Mouse (Mus musculus) heart, adult 2 months (tissue): ENCODE data around the gene Trpc2. TPM values are rescaled to one million over a fixed set of nuclear protein-coding genes. Genes with fewer than 3 reads are reported as not detected.
"Not testable (repeated sequence)": the region's sequence is repeated elsewhere in the genome, so short reads cannot be mapped to it uniquely, and the experiment has no call there.

Experiments
- DNase-seq, 2 experiments: peaks; one replicate each; pipeline ENCODE4 v3.0.0; 2021
- H3K27ac ChIP-seq: fragments of 200-600 bp; 2 replicates; pipeline ENCODE4 v1.8.1; 2022
- H3K27me3 ChIP-seq: fragments of 200-500 bp; 2 replicates; pipeline ENCODE4 v1.6.1; 2012; ENCODE audit warnings: mild to moderate bottlenecking, low read length, inconsistent platforms, mixed read lengths; ENCODE audit not compliant: control insufficient read depth, insufficient read depth
- H3K36me3 ChIP-seq: fragments of 200-500 bp; 2 replicates; pipeline ENCODE4 v1.6.1; 2012; ENCODE audit warnings: low read length, inconsistent platforms; ENCODE audit not compliant: control insufficient read depth, insufficient read depth
- H3K4me1 ChIP-seq: fragments of 200-500 bp; 2 replicates; pipeline ENCODE4 v1.6.1; 2011; ENCODE audit warnings: low read length; ENCODE audit not compliant: control insufficient read depth, insufficient read depth
- H3K4me3 ChIP-seq: fragments of 200-600 bp; 2 replicates; pipeline ENCODE4 v1.8.1; 2022
- H3K79me2 ChIP-seq: fragments of 200-500 bp; replicated peaks from 2 replicates; pipeline ENCODE4 v1.6.1; 2012; ENCODE audit warnings: mild to moderate bottlenecking, inconsistent platforms, low read length, moderate library complexity, mixed read lengths; ENCODE audit not compliant: control insufficient read depth, insufficient read depth
- H3K9ac ChIP-seq: fragments of 200-500 bp; 2 replicates; pipeline ENCODE4 v1.6.1; 2012; ENCODE audit warnings: low read depth, mild to moderate bottlenecking, control low read depth, inconsistent platforms, low read length, mixed read lengths
- CTCF ChIP-seq: fragments of 200-600 bp; IDR thresholded peaks from 2 replicates; pipeline ENCODE4 v1.8.1; 2022; ENCODE audit warnings: antibody characterized with exemption, mild to moderate bottlenecking, moderate library complexity
- EP300 ChIP-seq: fragments of 200-500 bp; IDR thresholded peaks from 2 replicates; pipeline ENCODE4 v1.6.1; 2011; ENCODE audit warnings: low read depth, low read length, control low read depth; ENCODE audit not compliant: insufficient read depth
- POLR2A ChIP-seq: fragments of 200-500 bp; IDR thresholded peaks from 2 replicates; pipeline ENCODE4 v1.6.1; 2011; ENCODE audit warnings: mild to moderate bottlenecking, low read depth, low read length, control low read depth; ENCODE audit not compliant: insufficient read depth
- WGBS: fragments of 180-500 bp; shearing (Covaris S2); methylation state at CpG from one replicate; pipeline ENCODE4 v1.1.7; 2018; 5-methylcytosine and 5-hydroxymethylcytosine counted together
- intact Hi-C: fragments of 180-260 bp; cut with DNase I; formaldehyde crosslinking; loops from one replicate; pipeline ENCODE4 v1.15.1; 2025
- long read RNA-seq: library from polyadenylated mRNA; stranded (forward); transcript quantifications from one replicate; pipeline ENCODE4 v2.0.0, GENCODE M21; 2021
- polyA plus RNA-seq: library from polyadenylated mRNA; depleted of rRNA; stranded (reverse); fragments of >200 nt; gene quantifications from 2 replicates; pipeline ENCODE4 v1.2.3, GENCODE M21; 2012; rRNA removed
- total RNA-seq, 2 experiments: library from RNA; stranded (reverse); gene quantifications; 2 replicates each; pipeline ENCODE4 v1.2.3; 2021

Gene Trpc2
- total RNA-seq (under 1 TPM in 1 of 2 experiments, not detected in 1; 0.23 TPM), polyA plus RNA-seq (0.70 and 1.2 TPM in 2 replicates)
- long read RNA-seq = 0 reads

GRCm38 (mm10) chr7:102082816-102083215 is at the start of gene Trpc2:
TSS of gene Trpc2 (plus strand) at chr7:102083116.
- H3K9ac ChIP-seq = no peak within 1 kb of the TSS
- H3K36me3 ChIP-seq = no peaks in the 10 kb centered on the region
- no peak for TF ChIP-seq POLR2A
- TF ChIP-seq CTCF = no peak
- no peak for TF ChIP-seq EP300
- 70% methylated on average over 5 of the region's 5 CpGs for WGBS
- H3K27me3 ChIP-seq = no peaks in the 10 kb centered on the region
- no peak within 1 kb of the TSS for H3K27ac ChIP-seq
- H3K79me2 ChIP-seq = no peaks in the 10 kb centered on the region
- no peak within 1 kb of the TSS for H3K4me3 ChIP-seq
- no peaks in the 10 kb centered on the region for H3K4me1 ChIP-seq
- intact Hi-C loops = no loop called here
- DNase-seq = no peak

GRCm38 (mm10) chr7:102034904-102035303 is 48.0 kb upstream of the Trpc2 start:
- WGBS = 92% methylated on average over 1 of the region's 1 CpGs
- H3K79me2 ChIP-seq = no peaks in the 10 kb centered on the region
- DNase-seq = no peak
- no peak overlapping the region for H3K9ac ChIP-seq
- no peaks in the 10 kb centered on the region for H3K4me1 ChIP-seq
- no peaks in the 10 kb centered on the region for H3K27me3 ChIP-seq
- H3K27ac ChIP-seq = no peak overlapping the region
- intact Hi-C loops = loop anchor here (1.0 to 5.0 kb wide), 2 partner anchors 38 to 117 kb away; no protein-coding TSS in a partner anchor
- H3K36me3 ChIP-seq = no peaks in the 10 kb centered on the region
- peak; percentile 62 for TF ChIP-seq CTCF
- TF ChIP-seq POLR2A = no peak
- H3K4me3 ChIP-seq = no peak overlapping the region

- Histone ChIP-seq H3K9ac (no peak overlapping the region), H3K4me1 (no peaks in the 10 kb centered on the region), H3K36me3 (no peaks in the 10 kb centered on the region), H3K4me3 (no peak overlapping the region), H3K27ac (no peak overlapping the region), H3K79me2 (no peaks in the 10 kb centered on the region), H3K27me3 (no peaks in the 10 kb centered on the region)
- no peak for DNase-seq
- intact Hi-C loops = loop anchor here (1.0 to 5.0 kb wide), 2 partner anchors 38 to 117 kb away; no protein-coding TSS in a partner anchor
- WGBS = 76% methylated on average over 2 of the region's 2 CpGs
- TF ChIP-seq EP300 (no peak), POLR2A (no peak), CTCF (no peak)
These were observed 47.4 kb upstream of the Trpc2 start for GRCm38 (mm10) chr7:102035534-102035933.

GRCm38 (mm10) chr7:102037318-102037717 is 45.6 kb upstream of the Trpc2 start:
- no peaks in the 10 kb centered on the region for H3K79me2 ChIP-seq
- no peak for DNase-seq
- H3K36me3 ChIP-seq = peaks cover 5% of the 10 kb centered on the region; the same call in 1 of the 2 replicates
- TF ChIP-seq EP300 (no peak), POLR2A (no peak), CTCF (no peak)
- no peak overlapping the region for H3K4me3 ChIP-seq
- WGBS = 88% methylated on average over 3 of the region's 3 CpGs
- H3K9ac ChIP-seq = no peak overlapping the region
- intact Hi-C loops = loop anchor here (5.0 kb wide), 1 partner anchor 40 kb away; no protein-coding TSS in a partner anchor
- no peaks in the 10 kb centered on the region for H3K4me1 ChIP-seq
- no peak overlapping the region for H3K27ac ChIP-seq
- H3K27me3 ChIP-seq = no peaks in the 10 kb centered on the region

GRCm38 (mm10) chr7:102042314-102042713 is 40.6 kb upstream of the Trpc2 start:
- no peak overlapping the region for H3K9ac ChIP-seq
- TF ChIP-seq EP300 (no peak), CTCF (no peak), POLR2A (no peak)
- no peak overlapping the region for H3K4me3 ChIP-seq
- peaks cover 2% of the 10 kb centered on the region; the same call in 1 of the 2 replicates for H3K79me2 ChIP-seq
- 49% methylated on average over 2 of the region's 2 CpGs for WGBS
- peaks cover 7% of the 10 kb centered on the region; the same call in 1 of the 2 replicates for H3K36me3 ChIP-seq
- H3K27ac ChIP-seq = no peak overlapping the region
- no peaks in the 10 kb centered on the region for H3K4me1 ChIP-seq
- intact Hi-C loops = no loop called here
- DNase-seq = no peak
- no peaks in the 10 kb centered on the region for H3K27me3 ChIP-seq

GRCm38 (mm10) chr7:102048524-102048923 is 34.4 kb upstream of the Trpc2 start:
- H3K27me3 ChIP-seq, H3K9ac ChIP-seq, intact Hi-C loops, DNase-seq, H3K36me3 ChIP-seq, H3K79me2 ChIP-seq, H3K4me3 ChIP-seq, H3K4me1 ChIP-seq, H3K27ac ChIP-seq: not testable (repeated sequence)
- peak; percentile 63 for TF ChIP-seq CTCF

- WGBS = 69% methylated on average over 3 of the region's 3 CpGs
- intact Hi-C loops = no loop called here
These were observed 21.6 kb upstream of the Trpc2 start for GRCm38 (mm10) chr7:102061353-102061752.

More at GRCm38 (mm10) chr7:102061353-102061752, 21.6 kb upstream of the Trpc2 start:
- TF ChIP-seq CTCF (no peak), EP300 (no peak), POLR2A (no peak)
- H3K36me3 ChIP-seq = peaks cover 12% of the 10 kb centered on the region
- 0 out of 2 replicates have a peak, but pooled peaks cover 4% of the 10 kb centered on the region for H3K79me2 ChIP-seq
- H3K4me1 ChIP-seq = peaks cover 4% of the 10 kb centered on the region
- no peak overlapping the region for H3K4me3 ChIP-seq
- no peak for DNase-seq
- no peak overlapping the region for H3K9ac ChIP-seq
- H3K27me3 ChIP-seq = no peaks in the 10 kb centered on the region
- no peak overlapping the region for H3K27ac ChIP-seq
